Mouse (Mus musculus): ENCODE results near the gene Gm20388. TPM values are rescaled to one million over a fixed set of nuclear protein-coding genes. Genes with fewer than 3 reads are reported as not detected.

Gm20388 gene
- total and polyA plus RNA-seq, 2 experiments from 2014 or later: 17.3 TPM; not detected in 1

- Histone ChIP-seq H3K27ac (ENCODE audit: low read depth) (peak within 1 kb of the TSS; percentile 65), H3K9me3 (replicated peaks; ENCODE audit: control insufficient read depth, low read length) (no peaks in the 10 kb centered on the region), H3K4me2 (ENCODE audit: low read depth, low read length) (peak within 1 kb of the TSS; percentile 85), H3K27me3 (ENCODE audit: control insufficient read depth, insufficient read depth, low read length) (no peaks in the 10 kb centered on the region), H3K4me3 (ENCODE audit: low read depth, low read length) (peak within 1 kb of the TSS; percentile 60), H3K4me1 (ENCODE audit: control insufficient read depth, insufficient read depth) (peaks cover 7% of the 10 kb centered on the region; the same call in 1 of the 2 replicates), H3K36me3 (replicated peaks; ENCODE audit: control insufficient read depth, insufficient read depth, low read length) (no peaks in the 10 kb centered on the region), H3K9ac (replicated peaks; ENCODE audit: low read depth, low read length) (peak within 1 kb of the TSS; percentile 64)
- TF ChIP-seq CTCF (IDR thresholded peaks at IDR 0.05; ENCODE audit: low read depth) (no peak), EP300 (IDR thresholded peaks at IDR 0.05; ENCODE audit: low read depth) (no peak)
- ATAC-seq (ENCODE audit: insufficient read depth, low read depth) (peak; percentile 85), DNase-seq (ENCODE audit: low spot score) (peak; percentile 44)
- 4% methylated on average over 41 of the region's 45 CpGs for WGBS
These were observed 2522.0 kb downstream of the Gm20388 start, which contains the start of gene Cyba for GRCm38 (mm10) chr8:122432443-122433268. Gene Cyba (minus strand): TSS chr8:122432930.

GRCm38 (mm10) chr8:122433269-122433905 lies 2522.7 kb downstream of the Gm20388 start:
- ATAC-seq (ENCODE audit: insufficient read depth, low read depth) (peak; percentile 23), DNase-seq (ENCODE audit: low spot score) (no peak)
- 69% methylated on average over 11 of the region's 11 CpGs for WGBS
- TF ChIP-seq EP300 (IDR thresholded peaks at IDR 0.05; ENCODE audit: low read depth) (no peak), CTCF (IDR thresholded peaks at IDR 0.05; ENCODE audit: low read depth) (peak; percentile 45)
- H3K4me1 ChIP-seq (ENCODE audit: control insufficient read depth, insufficient read depth): peaks cover 7% of the 10 kb centered on the region; the same call in 1 of the 2 replicates
- no peak overlapping the region for H3K27ac ChIP-seq (ENCODE audit: low read depth)
- no peaks in the 10 kb centered on the region for H3K9me3 ChIP-seq (replicated peaks; ENCODE audit: control insufficient read depth, low read length)
- H3K36me3 ChIP-seq (replicated peaks; ENCODE audit: control insufficient read depth, insufficient read depth, low read length): no peaks in the 10 kb centered on the region; the same call in 1 of the 2 replicates
- peak overlapping the region; percentile 85 for H3K4me2 ChIP-seq (ENCODE audit: low read depth, low read length)
- H3K9ac ChIP-seq (replicated peaks; ENCODE audit: low read depth, low read length): peak overlapping the region; percentile 64; the same call in 1 of the 2 replicates
- no peaks in the 10 kb centered on the region for H3K27me3 ChIP-seq (ENCODE audit: control insufficient read depth, insufficient read depth, low read length)
- no peak overlapping the region for H3K4me3 ChIP-seq (ENCODE audit: low read depth, low read length)

DNA sequence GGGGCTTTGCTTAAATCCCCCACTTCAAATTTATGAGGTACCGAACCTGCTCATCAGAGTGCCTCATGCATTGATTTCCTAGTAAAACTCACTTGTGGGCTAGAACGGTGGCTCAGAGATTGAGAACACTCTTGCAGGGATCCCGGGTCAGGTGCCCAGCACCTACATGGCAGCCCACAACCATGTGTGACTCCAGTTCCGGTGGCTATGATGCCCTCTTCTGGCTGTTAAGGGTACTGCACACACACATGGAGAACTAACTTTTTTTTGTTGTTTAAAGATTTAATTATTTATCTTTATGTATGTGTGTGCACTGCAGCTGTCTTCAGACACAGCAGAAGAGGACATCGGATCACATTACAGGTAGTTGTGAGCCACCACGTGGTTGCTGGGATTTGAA lies 2524.7 kb downstream of the Gm20388 start:
- Histone ChIP-seq H3K9ac (replicated peaks; ENCODE audit: low read depth, low read length) (no peak overlapping the region), H3K36me3 (replicated peaks; ENCODE audit: control insufficient read depth, insufficient read depth, low read length) (no peaks in the 10 kb centered on the region; the same call in 1 of the 2 replicates), H3K27ac (ENCODE audit: low read depth) (no peak overlapping the region), H3K9me3 (replicated peaks; ENCODE audit: control insufficient read depth, low read length) (no peaks in the 10 kb centered on the region), H3K4me1 (ENCODE audit: control insufficient read depth, insufficient read depth) (peaks cover 7% of the 10 kb centered on the region; the same call in 1 of the 2 replicates), H3K4me3 (ENCODE audit: low read depth, low read length) (no peak overlapping the region), H3K27me3 (ENCODE audit: control insufficient read depth, insufficient read depth, low read length) (no peaks in the 10 kb centered on the region), H3K4me2 (ENCODE audit: low read depth, low read length) (no peak overlapping the region)
- DNase-seq (ENCODE audit: low spot score) (no peak), ATAC-seq (ENCODE audit: insufficient read depth, low read depth) (no peak)
- peak; percentile 18; the same call in 1 of the 2 replicates for TF ChIP-seq CTCF (IDR thresholded peaks at IDR 0.05; ENCODE audit: low read depth)
- TF ChIP-seq EP300 (IDR thresholded peaks at IDR 0.05; ENCODE audit: low read depth): no peak
- 91% methylated on average over 6 of the region's 6 CpGs for WGBS

DNA sequence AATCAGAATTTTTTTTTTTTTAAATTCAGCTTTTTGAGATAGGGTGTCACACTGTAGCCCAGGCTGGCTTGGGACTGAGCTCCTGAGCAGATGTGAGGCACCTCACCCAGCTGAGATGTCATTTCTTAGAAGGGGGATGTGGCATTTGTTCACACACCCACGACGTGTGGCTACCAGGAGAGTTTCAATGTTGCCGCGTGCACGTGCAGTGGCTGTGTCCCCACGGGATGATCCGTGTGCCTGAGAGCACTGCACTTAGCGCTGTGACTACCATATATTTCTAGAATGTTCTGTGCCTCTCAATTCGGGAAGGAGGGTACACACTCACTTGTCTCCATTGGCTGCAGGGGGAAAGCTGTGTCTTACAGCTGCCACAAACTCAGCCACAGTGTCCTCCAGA lies 2525.5 kb downstream of the Gm20388 start:
- H3K27ac ChIP-seq (ENCODE audit: low read depth): no peak overlapping the region
- H3K27me3 ChIP-seq (ENCODE audit: control insufficient read depth, insufficient read depth, low read length): no peaks in the 10 kb centered on the region
- ATAC-seq (ENCODE audit: insufficient read depth, low read depth): no peak
- no peaks in the 10 kb centered on the region for H3K9me3 ChIP-seq (replicated peaks; ENCODE audit: control insufficient read depth, low read length)
- 93% methylated on average over 9 of the region's 9 CpGs for WGBS
- H3K4me2 ChIP-seq (ENCODE audit: low read depth, low read length): no peak overlapping the region
- no peak overlapping the region for H3K9ac ChIP-seq (replicated peaks; ENCODE audit: low read depth, low read length)
- H3K36me3 ChIP-seq (replicated peaks; ENCODE audit: control insufficient read depth, insufficient read depth, low read length): no peaks in the 10 kb centered on the region; the same call in 1 of the 2 replicates
- peaks cover 7% of the 10 kb centered on the region; the same call in 1 of the 2 replicates for H3K4me1 ChIP-seq (ENCODE audit: control insufficient read depth, insufficient read depth)
- TF ChIP-seq EP300 (IDR thresholded peaks at IDR 0.05; ENCODE audit: low read depth): no peak
- no peak for TF ChIP-seq CTCF (IDR thresholded peaks at IDR 0.05; ENCODE audit: low read depth)
- H3K4me3 ChIP-seq (ENCODE audit: low read depth, low read length): no peak overlapping the region
- DNase-seq (ENCODE audit: low spot score): no peak

DNA sequence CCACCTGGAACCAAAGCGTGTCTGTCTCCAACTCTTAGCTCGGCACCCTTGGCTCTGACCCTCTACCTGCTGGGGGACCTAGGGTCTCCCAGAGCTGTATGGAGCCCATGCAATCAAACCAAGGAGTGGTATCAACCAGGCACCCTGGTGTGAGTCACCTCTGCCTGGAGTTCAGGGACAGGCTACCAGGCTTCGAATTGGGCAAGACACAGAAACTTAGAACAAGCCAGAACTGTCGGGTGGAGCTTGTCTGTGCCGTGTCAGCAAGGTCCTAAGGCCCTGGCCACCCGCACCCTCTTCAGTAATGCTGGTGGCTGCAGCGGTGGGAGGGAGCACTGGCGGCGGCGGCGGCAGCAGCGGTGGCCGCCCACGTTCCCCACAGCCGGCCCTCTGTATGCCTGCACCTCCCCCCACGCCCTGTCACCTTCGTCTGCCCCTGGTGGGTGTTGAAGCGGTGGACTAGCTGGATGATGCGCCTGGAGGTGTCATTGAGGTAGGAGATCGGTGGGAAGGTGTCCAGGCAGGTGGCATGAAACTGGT lies 2526.0 kb downstream of the Gm20388 start:
- no peak for TF ChIP-seq CTCF (IDR thresholded peaks at IDR 0.05; ENCODE audit: low read depth)
- TF ChIP-seq EP300 (IDR thresholded peaks at IDR 0.05; ENCODE audit: low read depth): no peak
- Histone ChIP-seq H3K36me3 (replicated peaks; ENCODE audit: control insufficient read depth, insufficient read depth, low read length) (no peaks in the 10 kb centered on the region; the same call in 1 of the 2 replicates), H3K9ac (replicated peaks; ENCODE audit: low read depth, low read length) (no peak overlapping the region), H3K27ac (ENCODE audit: low read depth) (no peak overlapping the region), H3K4me2 (ENCODE audit: low read depth, low read length) (no peak overlapping the region), H3K4me1 (ENCODE audit: control insufficient read depth, insufficient read depth) (peaks cover 4% of the 10 kb centered on the region; the same call in 1 of the 2 replicates), H3K9me3 (replicated peaks; ENCODE audit: control insufficient read depth, low read length) (no peaks in the 10 kb centered on the region), H3K27me3 (ENCODE audit: control insufficient read depth, insufficient read depth, low read length) (no peaks in the 10 kb centered on the region), H3K4me3 (ENCODE audit: low read depth, low read length) (no peak overlapping the region)
- no peak for ATAC-seq (ENCODE audit: insufficient read depth, low read depth)
- WGBS: 81% methylated on average over 20 of the region's 20 CpGs
- no peak for DNase-seq (ENCODE audit: low spot score)
